Mouse (Mus musculus): Measurements from ENCODE around the gene Apoa2. TPM values are rescaled to one million over a fixed set of nuclear protein-coding genes. Genes with fewer than 3 reads are reported as not detected.
"Not testable (repeated sequence)": the region's sequence is repeated elsewhere in the genome, so short reads cannot be mapped to it uniquely, and the experiment has no call there.

The Apoa2 gene
- polyA plus RNA-seq, 3 experiments from 2014 or later = not detected

- ATAC-seq = no peak
Measured at GRCm38 (mm10) chr1:171237438-171237837, 12.6 kb downstream of the Apoa2 start.

GRCm38 (mm10) chr1:171238463-171238862 lies 13.6 kb downstream of the Apoa2 start:
- no peak for ATAC-seq

GRCm38 (mm10) chr1:171239992-171240744 lies 15.3 kb downstream of the Apoa2 start:
- ATAC-seq = no peak

- no peak for ATAC-seq
Measured at GRCm38 (mm10) chr1:171240911-171241310, 16.1 kb downstream of the Apoa2 start.

GRCm38 (mm10) chr1:171241952-171242351 lies 17.1 kb downstream of the Apoa2 start:
- ATAC-seq = not testable (repeated sequence)

DNA sequence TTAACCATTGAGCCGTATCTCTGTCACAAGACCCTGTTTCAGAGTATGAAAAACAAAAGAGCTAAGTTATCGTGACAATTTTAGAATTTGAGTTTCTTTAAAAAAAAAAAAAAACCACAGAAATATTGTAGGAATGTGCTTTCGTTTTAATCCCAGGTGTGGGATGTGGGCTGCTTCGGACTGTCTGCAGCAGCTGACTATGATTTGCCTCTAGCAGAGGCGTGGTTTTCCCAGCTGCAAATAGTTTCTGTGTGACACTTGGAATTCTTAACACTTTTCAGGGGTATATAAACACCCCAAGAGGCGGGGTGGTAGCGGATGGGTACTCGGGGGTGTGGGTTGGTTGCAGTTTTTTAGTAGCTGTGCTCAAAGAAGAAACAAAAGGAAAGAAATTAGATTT lies 20.5 kb downstream of the Apoa2 start:
- ATAC-seq = no peak

GRCm38 (mm10) chr1:171246709-171247452 lies 22.0 kb downstream of the Apoa2 start:
- ATAC-seq = peak; percentile 99

- ATAC-seq = peak; percentile 7
Measured at GRCm38 (mm10) chr1:171247453-171247841, 22.6 kb downstream of the Apoa2 start.

- no peak for ATAC-seq
Measured at GRCm38 (mm10) chr1:171247916-171248315, 23.1 kb downstream of the Apoa2 start.

GRCm38 (mm10) chr1:171248386-171249226 lies 23.8 kb downstream of the Apoa2 start:
- ATAC-seq = no peak

DNA sequence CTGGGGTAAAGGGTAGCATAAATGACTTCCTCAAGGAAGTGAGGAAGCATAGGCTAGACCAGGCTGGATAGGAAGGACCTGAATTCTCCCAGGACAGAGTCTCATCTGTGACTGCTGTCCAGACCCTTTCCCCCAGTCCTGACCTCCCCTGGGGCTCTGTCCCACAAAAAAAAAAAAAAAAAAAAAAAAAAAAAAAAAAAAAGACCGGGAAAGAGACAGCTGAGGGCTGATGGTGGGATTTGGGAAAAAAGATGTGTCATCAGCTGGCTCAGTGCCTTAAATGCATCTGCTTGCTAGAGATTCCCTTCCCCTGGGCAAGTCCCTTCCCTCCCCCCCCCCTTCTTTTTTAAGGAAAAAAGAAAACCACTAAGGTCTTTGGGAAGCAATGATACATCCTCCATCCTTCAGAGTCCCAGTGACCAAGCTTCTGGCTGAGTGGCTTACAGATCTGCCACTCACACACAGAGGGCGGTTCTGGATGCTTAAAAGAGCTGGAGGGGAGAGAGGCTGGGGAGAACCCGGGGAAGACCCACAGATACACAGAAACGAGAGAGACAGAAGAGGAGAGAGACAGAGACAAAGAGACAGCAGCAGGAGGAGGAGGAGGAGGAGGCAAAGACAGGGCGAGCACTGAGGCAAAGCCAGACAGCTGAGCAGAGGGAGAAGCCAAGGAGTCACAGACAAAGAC lies 25.2 kb downstream of the Apoa2 start, which contains the start of gene Adamts4:
Adamts4 (plus strand) TSS at position 509 of the 688 bp plus-strand sequence.
- ATAC-seq = no peak

DNA sequence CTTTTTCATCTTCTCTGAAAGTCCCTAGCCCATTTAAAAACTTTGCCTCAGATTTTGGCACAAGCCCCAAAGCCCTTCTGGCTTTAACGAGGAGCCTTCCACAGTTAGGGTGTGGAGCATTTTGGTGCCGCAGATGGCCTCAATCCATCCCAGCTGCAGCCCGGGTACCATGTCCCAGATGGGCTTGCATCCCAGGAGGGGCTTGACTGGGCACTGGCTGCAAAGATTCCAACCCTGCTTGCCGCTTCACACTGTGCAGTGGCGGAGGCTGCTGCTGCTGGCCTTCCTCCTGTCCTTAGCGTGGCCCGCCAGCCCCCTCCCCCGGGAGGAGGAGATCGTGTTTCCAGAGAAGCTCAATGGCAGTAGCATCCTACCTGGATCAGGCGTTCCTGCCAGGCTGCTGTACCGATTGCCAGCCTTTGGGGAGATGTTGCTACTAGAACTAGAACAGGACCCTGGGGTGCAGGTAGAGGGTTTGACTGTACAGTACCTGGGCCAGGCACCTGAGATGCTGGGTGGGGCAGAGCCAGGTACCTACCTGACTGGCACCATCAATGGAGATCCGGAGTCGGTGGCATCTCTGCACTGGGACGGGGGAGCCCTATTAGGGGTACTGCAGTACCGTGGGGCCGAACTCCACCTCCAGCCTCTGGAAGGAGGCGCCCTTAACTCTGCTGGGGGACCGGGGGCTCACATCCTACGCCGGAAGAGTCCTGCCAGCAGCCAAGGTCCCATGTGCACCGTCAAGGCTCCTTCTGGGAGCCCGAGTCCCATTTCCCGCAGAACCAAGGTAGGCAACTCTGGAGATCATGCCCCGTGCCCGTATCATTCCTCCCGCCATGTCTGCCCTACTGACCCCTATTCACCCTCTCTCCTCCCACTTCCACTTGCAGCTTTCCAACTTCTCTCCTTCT lies 26.1 kb downstream of the Apoa2 start, which contains the start of gene Ndufs2:
Ndufs2 (minus strand) TSS at position 709 of the 914 bp plus-strand sequence.
- ATAC-seq = no peak

- no peak for ATAC-seq
Measured at GRCm38 (mm10) chr1:171251594-171252324, 26.9 kb downstream of the Apoa2 start.

GRCm38 (mm10) chr1:171252415-171252814 lies 27.6 kb downstream of the Apoa2 start:
- ATAC-seq = no peak

DNA sequence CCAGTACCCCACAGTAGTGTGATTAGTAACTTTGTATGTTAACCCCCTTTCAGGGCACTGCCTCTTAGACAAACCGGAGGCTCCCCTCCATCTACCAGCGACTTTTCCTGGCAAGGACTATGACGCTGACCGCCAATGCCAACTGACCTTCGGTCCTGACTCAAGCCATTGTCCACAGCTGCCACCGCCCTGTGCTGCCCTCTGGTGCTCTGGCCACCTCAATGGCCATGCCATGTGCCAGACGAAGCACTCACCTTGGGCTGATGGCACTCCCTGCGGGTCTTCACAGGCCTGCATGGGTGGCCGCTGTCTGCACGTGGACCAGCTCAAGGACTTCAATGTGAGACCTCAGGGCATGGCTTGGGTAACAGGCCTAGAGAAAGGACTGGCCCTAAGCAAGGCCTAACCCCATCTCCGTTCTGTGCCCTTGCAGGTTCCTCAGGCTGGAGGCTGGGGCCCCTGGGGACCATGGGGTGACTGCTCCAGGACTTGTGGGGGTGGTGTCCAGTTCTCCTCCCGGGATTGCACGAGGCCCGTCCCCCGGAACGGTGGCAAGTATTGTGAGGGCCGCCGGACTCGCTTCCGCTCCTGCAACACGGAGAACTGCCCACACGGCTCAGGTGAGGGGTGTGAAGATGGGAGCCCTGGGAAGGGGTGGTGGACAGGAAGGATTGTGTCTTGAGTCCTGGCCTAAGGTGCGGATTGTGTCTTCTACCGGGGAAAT lies 31.4 kb downstream of the Apoa2 start:
- ATAC-seq = no peak

- peak; percentile 73 for ATAC-seq
Measured at GRCm38 (mm10) chr1:171256937-171257548, 32.2 kb downstream of the Apoa2 start.

DNA sequence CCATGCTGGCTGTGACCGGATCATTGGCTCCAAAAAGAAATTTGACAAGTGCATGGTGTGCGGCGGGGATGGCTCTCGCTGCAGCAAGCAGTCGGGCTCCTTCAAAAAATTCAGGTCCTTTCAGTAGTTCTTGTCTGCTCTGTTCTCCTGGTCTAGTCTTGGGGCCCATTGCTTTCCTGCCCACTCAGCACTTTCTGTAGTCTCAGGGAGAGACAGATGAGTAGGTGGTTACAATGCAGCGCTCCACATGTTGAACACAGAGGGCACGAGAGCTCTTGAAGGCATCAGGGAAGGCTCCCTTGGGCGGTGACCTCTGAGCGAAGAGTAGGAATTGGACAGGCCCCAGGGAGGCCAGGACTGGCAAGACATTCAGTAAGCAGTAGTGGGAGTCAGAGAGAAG lies 32.9 kb downstream of the Apoa2 start:
- ATAC-seq = no peak

DNA sequence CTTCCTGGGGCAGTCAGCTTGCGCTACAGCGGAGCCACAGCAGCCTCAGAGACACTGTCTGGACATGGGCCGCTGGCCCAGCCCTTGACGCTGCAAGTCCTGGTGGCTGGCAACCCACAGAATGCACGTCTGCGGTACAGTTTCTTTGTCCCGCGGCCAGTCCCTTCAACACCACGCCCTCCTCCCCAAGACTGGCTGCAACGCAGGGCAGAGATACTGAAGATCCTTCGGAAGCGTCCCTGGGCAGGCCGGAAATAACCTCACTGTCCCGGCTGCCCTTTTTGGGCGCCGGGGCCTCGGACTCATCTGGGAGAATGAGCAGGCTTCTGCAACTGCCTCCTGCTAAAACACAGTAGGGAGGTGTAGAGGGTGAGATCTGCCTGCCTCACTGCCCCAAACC lies 34.1 kb downstream of the Apoa2 start:
- ATAC-seq = no peak

DNA sequence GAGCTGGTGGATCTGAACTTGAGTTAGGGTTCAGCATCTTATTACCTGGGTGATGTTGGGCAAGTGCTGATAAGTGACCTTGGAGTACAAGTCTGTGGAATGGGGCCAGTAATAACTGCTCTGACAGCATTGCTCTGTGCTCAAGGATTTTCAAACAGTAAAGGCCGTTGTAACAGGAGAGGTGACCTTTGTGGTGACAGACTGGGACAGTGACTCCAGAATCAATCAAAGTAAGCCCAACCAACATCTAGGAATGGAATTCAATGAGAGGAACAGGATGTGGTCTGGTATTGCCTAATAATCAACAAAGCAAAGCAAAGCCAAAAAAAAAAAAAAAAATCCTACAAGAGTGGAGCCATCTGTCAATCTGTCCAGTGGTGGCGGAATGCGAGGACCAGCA lies 35.5 kb downstream of the Apoa2 start:
- no peak for ATAC-seq
